8 mouse cellular contexts compared by ENCODE assay signal in the genomic region with DNA sequence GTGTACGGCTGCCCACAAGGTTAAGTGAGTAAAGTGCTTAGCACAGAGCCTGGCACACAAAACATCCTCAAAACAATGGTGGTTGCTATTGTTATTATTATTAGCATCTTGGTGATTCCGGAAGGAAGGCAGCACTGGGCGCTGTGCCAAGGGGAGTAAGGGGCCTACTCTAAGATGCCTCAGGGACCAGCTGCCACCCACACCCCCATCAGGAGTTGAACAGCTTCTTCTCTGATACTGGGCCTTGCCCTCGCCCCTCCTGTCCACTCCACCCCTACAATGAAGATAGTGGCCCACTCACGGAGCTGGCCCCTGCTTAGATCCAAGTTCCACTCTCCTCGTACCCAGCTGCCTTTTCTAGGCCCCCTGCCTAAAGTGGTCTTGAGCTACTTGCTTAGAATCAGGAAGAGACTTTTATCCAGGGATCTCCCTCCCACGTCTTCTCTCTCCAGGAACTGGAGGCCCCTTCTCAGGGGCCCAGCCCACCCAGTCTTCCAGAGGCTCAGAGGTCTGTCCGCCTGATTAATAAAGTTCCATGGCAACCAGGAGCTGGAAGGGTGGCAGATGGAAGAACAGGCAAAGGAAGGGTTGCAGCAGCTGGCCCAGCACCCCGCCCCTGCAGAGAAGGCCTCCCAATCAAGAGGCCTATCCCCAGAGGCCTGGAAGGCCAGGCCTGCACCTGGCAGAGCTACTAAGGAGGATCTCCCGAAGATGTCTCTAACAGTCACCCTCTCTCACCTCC. TPM values are rescaled to one million over a fixed set of nuclear protein-coding genes. Genes with fewer than 3 reads are reported as not detected.
DNase-seq lines count a peak whose midpoint lies in the region; ATAC-seq and TF ChIP-seq lines count a peak whose summit lies in the region.

No protein-coding gene starts in this region.

- no peaks in the 10 kb centered on the region for H3K27me3 ChIP-seq in forebrain, embryonic 15.5 days
- no peaks in the 10 kb centered on the region for H3K27me3 ChIP-seq in limb, embryonic 15.5 days
- H3K27me3 ChIP-seq in neural tube, embryonic 11.5 days (ENCODE audit: control insufficient read depth, insufficient read depth, low read length) = no peaks in the 10 kb centered on the region

- H3K27ac ChIP-seq in left cerebral cortex, adult 2 months = peak overlapping the region; percentile 73
- H3K27ac ChIP-seq in forebrain, embryonic 15.5 days (replicated peaks) = peak overlapping the region; percentile 73
- peak overlapping the region; percentile 85 for H3K27ac ChIP-seq in limb, embryonic 15.5 days
- H3K27ac ChIP-seq in neural tube, embryonic 11.5 days (ENCODE audit: low read depth, low read length) = peak overlapping the region; percentile 85

- peak; percentile 10 for ATAC-seq in forebrain, embryonic 15.5 days (replicated peaks)
- no peak for ATAC-seq in limb, embryonic 15.5 days (ENCODE audit: insufficient number of reproducible peaks, low FRiP score, low TSS enrichment, low read depth)
- peak; percentile 23 for ATAC-seq in neural tube, embryonic 11.5 days (ENCODE audit: insufficient read depth, low FRiP score, low TSS enrichment)

- H3K9me3 ChIP-seq in forebrain, embryonic 15.5 days = no peaks in the 10 kb centered on the region
- no peaks in the 10 kb centered on the region for H3K9me3 ChIP-seq in limb, embryonic 15.5 days
- no peaks in the 10 kb centered on the region for H3K9me3 ChIP-seq in neural tube, embryonic 11.5 days (ENCODE audit: control insufficient read depth, low read length)

- no peak for DNase-seq in left cerebral cortex, adult 2 months (ENCODE audit: extremely low spot score in 1 of 2, low spot score in 2 of 2)
- DNase-seq in left cerebral cortex, adult 8-10 months (ENCODE audit: low spot score in 2 of 2) = no peak
- DNase-seq in adrenal gland, postnatal 10 days = peak; percentile 39
- peak; percentile 62 for DNase-seq in neural tube, embryonic 11.5 days (ENCODE audit: low spot score)
- DNase-seq in layer of hippocampus, adult 18-20 months (ENCODE audit: low spot score in 2 of 2) = no peak
- no peak for DNase-seq in layer of hippocampus, postnatal 36 days

- WGBS in forebrain, embryonic 15.5 days = 2% methylated on average over 10 of the region's 10 CpGs
- 16% methylated on average over 10 of the region's 10 CpGs for whole genome bisulfite sequencing in limb, embryonic 15.5 days
- 11% methylated on average over 10 of the region's 10 CpGs for WGBS in neural tube, embryonic 11.5 days

- peaks cover 53% of the 10 kb centered on the region for H3K4me1 ChIP-seq in forebrain, embryonic 15.5 days
- peaks cover 69% of the 10 kb centered on the region for H3K4me1 ChIP-seq in limb, embryonic 15.5 days
- H3K4me1 ChIP-seq in neural tube, embryonic 11.5 days (ENCODE audit: control insufficient read depth, insufficient read depth, low read length) = peaks cover 27% of the 10 kb centered on the region

- peak overlapping the region; percentile 71 for H3K4me3 ChIP-seq in left cerebral cortex, adult 2 months
- peak overlapping the region; percentile 88 for H3K4me3 ChIP-seq in forebrain, embryonic 15.5 days
- H3K4me3 ChIP-seq in limb, embryonic 15.5 days = peak overlapping the region; percentile 78
- peak overlapping the region; percentile 88 for H3K4me3 ChIP-seq in neural tube, embryonic 11.5 days (ENCODE audit: low read depth, low read length)

- H3K9ac ChIP-seq in forebrain, embryonic 15.5 days (replicated peaks) = peak overlapping the region; percentile 55
- H3K9ac ChIP-seq in limb, embryonic 15.5 days = peak overlapping the region; percentile 55
- H3K9ac ChIP-seq in neural tube, embryonic 11.5 days (ENCODE audit: low read length) = peak overlapping the region; percentile 88

- intact Hi-C loops in left cerebral cortex, adult 2 months (cut with DNase I) = no loop called here

- no peaks in the 10 kb centered on the region for H3K36me3 ChIP-seq in forebrain, embryonic 15.5 days
- H3K36me3 ChIP-seq in limb, embryonic 15.5 days = peaks cover 11% of the 10 kb centered on the region
- 0 out of 2 replicates have a peak, but pooled peaks cover 2% of the 10 kb centered on the region for H3K36me3 ChIP-seq in neural tube, embryonic 11.5 days (ENCODE audit: control insufficient read depth, insufficient read depth, low read length)

- peak overlapping the region; percentile 90 for H3K4me2 ChIP-seq in forebrain, embryonic 15.5 days (replicated peaks)
- peak overlapping the region; percentile 80 for H3K4me2 ChIP-seq in limb, embryonic 15.5 days
- H3K4me2 ChIP-seq in neural tube, embryonic 11.5 days (ENCODE audit: low read depth) = peak overlapping the region; percentile 76

- no peak for TF ChIP-seq CTCF in left cerebral cortex, adult 2 months (IDR thresholded peaks at IDR 0.05)

RNA-seq across cellular contexts. Expression of a gene that starts 1.2 kb away (rescaled TPM):
- 10 to 100 TPM in 1 of 2 experiments, 1 to 10 TPM in 1; 10.0 to 11.5 TPM for total RNA-seq in left cerebral cortex, adult 2 months (2021)
- total RNA-seq in left cerebral cortex, adult 8-10 months (2022) = 10 to 100 TPM; 10.5 to 13.9 (median 13.1) TPM
- total RNA-seq in adrenal gland, postnatal 10 days (2021) = 10 to 100 TPM; 12.8 to 14.1 TPM
- 14.1 and 15.8 TPM in 2 replicates for polyA plus RNA-seq in forebrain, embryonic 15.5 days (2015; fragmentation: Nextera tagmentation; extraction: Ambion mirVana)
- polyA plus RNA-seq in limb, embryonic 15.5 days (2015; fragmentation: Nextera tagmentation; extraction: Ambion mirVana) = 18.3 and 23.1 TPM in 2 replicates
- polyA plus RNA-seq in neural tube, embryonic 11.5 days (2014; fragmentation: Nextera tagmentation; extraction: Ambion mirVana) = 13.1 and 13.9 TPM in 2 replicates
- 1 to 10 TPM; 4.4 to 4.7 TPM for total RNA-seq in layer of hippocampus, adult 18-20 months (2021)
- total RNA-seq in layer of hippocampus, postnatal 36 days (2021) = 1 to 10 TPM; 4.9 to 5.8 TPM

RNA-seq across cellular contexts. Expression of a gene that starts 9.8 kb away (rescaled TPM):
- 10 to 100 TPM; 79.3 to 82.7 TPM for total RNA-seq in left cerebral cortex, adult 2 months (2021)
- total RNA-seq in left cerebral cortex, adult 8-10 months (2022) = 10 to 100 TPM; 76.7 to 90.9 (median 82.4) TPM
- total RNA-seq in adrenal gland, postnatal 10 days (2021) = 1 to 10 TPM; 2.0 to 2.7 TPM
- 22.2 and 27.8 TPM in 2 replicates for polyA plus RNA-seq in forebrain, embryonic 15.5 days (2015; fragmentation: Nextera tagmentation; extraction: Ambion mirVana)
- polyA plus RNA-seq in limb, embryonic 15.5 days (2015; fragmentation: Nextera tagmentation; extraction: Ambion mirVana) = 3.7 and 4.0 TPM in 2 replicates
- polyA plus RNA-seq in neural tube, embryonic 11.5 days (2014; fragmentation: Nextera tagmentation; extraction: Ambion mirVana) = 9.2 and 10.4 TPM in 2 replicates
- 10 to 100 TPM; 20.9 to 26.5 TPM for total RNA-seq in layer of hippocampus, adult 18-20 months (2021)
- 10 to 100 TPM; 26.8 to 28.6 TPM for total RNA-seq in layer of hippocampus, postnatal 36 days (2021)

RNA-seq across cellular contexts. Expression of a gene that starts 16.9 kb away (rescaled TPM):
- not detected for total RNA-seq in left cerebral cortex, adult 2 months (2021)
- not detected for total RNA-seq in left cerebral cortex, adult 8-10 months (2022)
- not detected for total RNA-seq in adrenal gland, postnatal 10 days (2021)
- polyA plus RNA-seq in forebrain, embryonic 15.5 days (2015; fragmentation: Nextera tagmentation; extraction: Ambion mirVana) = 0.59 and 0.88 TPM in 2 replicates
- polyA plus RNA-seq in limb, embryonic 15.5 days (2015; fragmentation: Nextera tagmentation; extraction: Ambion mirVana) = 0.19 and 0.37 TPM in 2 replicates
- 0.20 and 0.42 TPM in 2 replicates for polyA plus RNA-seq in neural tube, embryonic 11.5 days (2014; fragmentation: Nextera tagmentation; extraction: Ambion mirVana)
- not detected for total RNA-seq in layer of hippocampus, adult 18-20 months (2021)
- total RNA-seq in layer of hippocampus, postnatal 36 days (2021) = not detected

RNA-seq across cellular contexts. Expression of a gene that starts 21.6 kb away (rescaled TPM):
- under 1 TPM in 1 of 2 experiments, not detected in 1; 0.70 TPM for total RNA-seq in left cerebral cortex, adult 2 months (2021)
- total RNA-seq in left cerebral cortex, adult 8-10 months (2022) = under 1 TPM in 3 of 4 experiments, not detected in 1; 0.57 to 0.87 (median 0.76) TPM
- total RNA-seq in adrenal gland, postnatal 10 days (2021) = under 1 TPM; 0.61 to 0.81 TPM
- 1.9 and 2.6 TPM in 2 replicates for polyA plus RNA-seq in forebrain, embryonic 15.5 days (2015; fragmentation: Nextera tagmentation; extraction: Ambion mirVana)
- polyA plus RNA-seq in limb, embryonic 15.5 days (2015; fragmentation: Nextera tagmentation; extraction: Ambion mirVana) = 0.67 and 0.71 TPM in 2 replicates
- 1.5 and 2.6 TPM in 2 replicates for polyA plus RNA-seq in neural tube, embryonic 11.5 days (2014; fragmentation: Nextera tagmentation; extraction: Ambion mirVana)
- total RNA-seq in layer of hippocampus, adult 18-20 months (2021) = under 1 TPM in 1 of 2 experiments, not detected in 1; 0.47 TPM
- under 1 TPM in 1 of 2 experiments, not detected in 1; 0.99 TPM for total RNA-seq in layer of hippocampus, postnatal 36 days (2021)

RNA-seq across cellular contexts. Expression of a gene that starts 35.0 kb away (rescaled TPM):
- 10 to 100 TPM; 12.8 to 14.2 TPM for total RNA-seq in left cerebral cortex, adult 2 months (2021)
- 10 to 100 TPM; 13.2 to 15.2 (median 14.1) TPM for total RNA-seq in left cerebral cortex, adult 8-10 months (2022)
- 10 to 100 TPM; 45.5 to 53.0 TPM for total RNA-seq in adrenal gland, postnatal 10 days (2021)
- 13.4 and 14.1 TPM in 2 replicates for polyA plus RNA-seq in forebrain, embryonic 15.5 days (2015; fragmentation: Nextera tagmentation; extraction: Ambion mirVana)
- 30.8 and 32.3 TPM in 2 replicates for polyA plus RNA-seq in limb, embryonic 15.5 days (2015; fragmentation: Nextera tagmentation; extraction: Ambion mirVana)
- 14.5 and 15.1 TPM in 2 replicates for polyA plus RNA-seq in neural tube, embryonic 11.5 days (2014; fragmentation: Nextera tagmentation; extraction: Ambion mirVana)
- 10 to 100 TPM in 1 of 2 experiments, 1 to 10 TPM in 1; 10.0 to 10.8 TPM for total RNA-seq in layer of hippocampus, adult 18-20 months (2021)
- 10 to 100 TPM in 1 of 2 experiments, 1 to 10 TPM in 1; 10.0 to 10.5 TPM for total RNA-seq in layer of hippocampus, postnatal 36 days (2021)

Comparison
In these comparisons a context has a peak if more than half of its experiments do, and no peak if none do; other contexts are left out.
1. DNase-seq: peak in adrenal gland, postnatal 10 days (single experiment) and neural tube, embryonic 11.5 days (single experiment); none in left cerebral cortex, adult 2 months (0 of 2), left cerebral cortex, adult 8-10 months (0 of 2), layer of hippocampus, adult 18-20 months (0 of 2) and layer of hippocampus, postnatal 36 days (0 of 2).
2. RNA of a gene that starts 9.8 kb away (total RNA-seq): 76.7 to 90.9 TPM in left cerebral cortex, adult 8-10 months, 79.3 to 82.7 TPM in left cerebral cortex, adult 2 months, 26.8 to 28.6 TPM in layer of hippocampus, postnatal 36 days and 20.9 to 26.5 TPM in layer of hippocampus, adult 18-20 months; 2.0 to 2.7 TPM in adrenal gland, postnatal 10 days; every median in the first group is over 4 times any median in the second.
3. Peak in every context shown above with its lines, with median percentiles within 50 percentile points of each other: H3K27ac ChIP-seq, H3K4me3 ChIP-seq, H3K4me2 ChIP-seq and H3K9ac ChIP-seq.